Mouse (Mus musculus): ENCODE data around the gene Eif4e. TPM values are rescaled to one million over a fixed set of nuclear protein-coding genes. Genes with fewer than 3 reads are reported as not detected.

The Eif4e gene
- total RNA-seq, 2 experiments from 2014 or later, result 202 to 217 TPM

- no peak for DNase-seq (ENCODE audit: low spot score in 2 of 2)
These were observed 34.9 kb downstream of the Eif4e start for GRCm38 (mm10) chr3:138560886-138561285.

GRCm38 (mm10) chr3:138578867-138579266 lies 52.9 kb downstream of the Eif4e start:
- DNase-seq (ENCODE audit: low spot score in 2 of 2), result no peak

GRCm38 (mm10) chr3:138586213-138586612 lies 60.2 kb downstream of the Eif4e start:
- DNase-seq (ENCODE audit: low spot score in 2 of 2), result no peak

- DNase-seq (ENCODE audit: low spot score in 2 of 2), result no peak
These were observed 61.2 kb downstream of the Eif4e start for GRCm38 (mm10) chr3:138587137-138587536.

- no peak for DNase-seq (ENCODE audit: low spot score in 2 of 2)
These were observed 62.0 kb downstream of the Eif4e start for GRCm38 (mm10) chr3:138588001-138588400.

GRCm38 (mm10) chr3:138591002-138591401 lies 65.0 kb downstream of the Eif4e start:
- no peak for DNase-seq (ENCODE audit: low spot score in 2 of 2)

- DNase-seq (ENCODE audit: low spot score in 2 of 2), result no peak
These were observed 65.9 kb downstream of the Eif4e start for GRCm38 (mm10) chr3:138591806-138592365.

- no peak for DNase-seq (ENCODE audit: low spot score in 2 of 2)
These were observed 67.2 kb downstream of the Eif4e start for GRCm38 (mm10) chr3:138593131-138593530.

- no peak for DNase-seq (ENCODE audit: low spot score in 2 of 2)
These were observed 67.9 kb downstream of the Eif4e start for GRCm38 (mm10) chr3:138593911-138594310.

- no peak for DNase-seq (ENCODE audit: low spot score in 2 of 2)
These were observed 75.1 kb downstream of the Eif4e start for GRCm38 (mm10) chr3:138601076-138601475.

- DNase-seq (ENCODE audit: low spot score in 2 of 2), result no peak
These were observed 79.2 kb downstream of the Eif4e start for GRCm38 (mm10) chr3:138605132-138605531.

GRCm38 (mm10) chr3:138608665-138609064 lies 82.7 kb downstream of the Eif4e start:
- no peak for DNase-seq (ENCODE audit: low spot score in 2 of 2)

Small RNA genes within 50 kb of the gene (microRNA-seq; reads per million reads assigned to microRNA genes)
- gene Mir1956 (ENCODE audit: borderline number of aligned reads in 2 of 2), result 0.95 to 1.2 reads per million in 2 experiments

Other genes starting within 250 kb of the Eif4e start
- gene Adh6a, start 212.9 kb upstream of the Eif4e start, total RNA-seq (2021), result not detected
- under 1 TPM in 1 of 2 experiments, not detected in 1; 0.58 TPM for gene Adh6b, start 184.4 kb upstream of the Eif4e start, total RNA-seq (2021)
- gene Adh4, start 110.7 kb upstream of the Eif4e start, total RNA-seq (2021), result 1 to 10 TPM in 1 of 2 experiments, under 1 TPM in 1; 0.80 to 2.3 TPM
- gene Adh5, start 83.1 kb upstream of the Eif4e start, total RNA-seq (2021), result 100 to 1,000 TPM; 139 to 209 TPM
- gene Metap1, start 36.7 kb upstream of the Eif4e start, total RNA-seq (2021), result 10 to 100 TPM; 51.9 to 61.6 TPM
- gene Tspan5, start 216.0 kb downstream of the Eif4e start, total RNA-seq (2021), result 10 to 100 TPM; 58.5 to 61.8 TPM

All from adrenal gland, adult 18-20 months (tissue).